In the genomic region with DNA sequence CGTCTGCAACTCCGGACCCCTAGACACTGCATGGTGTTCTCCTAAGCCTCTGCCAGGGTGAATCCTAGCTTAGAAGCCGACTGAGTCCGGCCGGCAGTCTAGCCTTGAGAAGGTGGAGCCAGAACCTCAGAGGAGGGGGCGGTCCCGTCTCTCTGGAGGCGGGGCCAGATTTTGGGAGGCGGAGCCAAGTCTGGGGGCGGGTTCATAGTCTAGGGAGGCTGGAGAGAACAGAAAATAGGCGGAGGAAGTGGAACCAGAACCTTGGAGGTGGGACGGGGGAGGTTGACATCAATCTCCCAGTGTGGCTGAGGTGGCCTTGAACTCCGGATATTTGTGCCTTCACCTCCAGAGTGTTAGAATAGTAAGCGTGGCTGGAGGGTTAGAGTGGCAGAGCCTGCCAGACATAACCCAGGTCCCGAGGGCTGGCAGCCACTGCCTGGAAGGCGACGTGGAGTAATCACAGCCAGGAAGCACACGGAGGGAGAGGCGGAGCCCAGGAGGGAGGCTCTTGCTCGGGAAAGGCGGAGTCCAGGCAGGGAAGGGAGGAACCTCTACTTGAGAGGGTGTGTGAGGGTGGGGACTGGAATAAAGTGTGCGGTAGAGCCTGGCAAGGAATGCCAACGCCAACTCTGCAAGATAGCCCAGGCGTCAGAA, we compare ENCODE assay signal across 8 mouse cellular contexts. TPM values are rescaled to one million over a fixed set of nuclear protein-coding genes. Genes with fewer than 3 reads are reported as not detected.
DNase-seq lines count a peak whose midpoint lies in the region; ATAC-seq lines count a peak whose summit lies in the region.

No protein-coding gene starts in this region.

- no peaks in the 10 kb centered on the region for H3K9me3 ChIP-seq in embryonic facial prominence, embryonic 11.5 days (replicated peaks; ENCODE audit: control insufficient read depth, low read length)
- H3K9me3 ChIP-seq in limb, embryonic 10.5 days (replicated peaks) = no peaks in the 10 kb centered on the region
- no peaks in the 10 kb centered on the region for H3K9me3 ChIP-seq in midbrain, embryonic 11.5 days (ENCODE audit: control insufficient read depth, low read length)

- H3K4me2 ChIP-seq in embryonic facial prominence, embryonic 11.5 days (ENCODE audit: low read depth, low read length) = peak overlapping the region; percentile 44
- H3K4me2 ChIP-seq in midbrain, embryonic 11.5 days = peak overlapping the region; percentile 45

- no peaks in the 10 kb centered on the region for H3K4me1 ChIP-seq in embryonic facial prominence, embryonic 11.5 days (ENCODE audit: control insufficient read depth, insufficient read depth, low read length)
- H3K4me1 ChIP-seq in limb, embryonic 10.5 days = peaks cover 60% of the 10 kb centered on the region
- peaks cover 11% of the 10 kb centered on the region for H3K4me1 ChIP-seq in midbrain, embryonic 11.5 days (ENCODE audit: control insufficient read depth, insufficient read depth, low read length)

- H3K4me3 ChIP-seq in embryonic facial prominence, embryonic 11.5 days (ENCODE audit: low read depth, low read length) = peak overlapping the region; percentile 27
- peak overlapping the region; percentile 52 for H3K4me3 ChIP-seq in limb, embryonic 10.5 days
- H3K4me3 ChIP-seq in midbrain, embryonic 11.5 days (ENCODE audit: low read depth, low read length) = peak overlapping the region; percentile 23; the same call in 1 of the 2 replicates

- under 1% methylated on average over 23 of the region's 24 CpGs for WGBS in embryonic facial prominence, embryonic 11.5 days
- under 1% methylated on average over 24 of the region's 24 CpGs for WGBS in limb, embryonic 10.5 days
- 1% methylated on average over 24 of the region's 24 CpGs for WGBS in midbrain, embryonic 11.5 days

- peak; percentile 69 for ATAC-seq in embryonic facial prominence, embryonic 11.5 days (replicated peaks; ENCODE audit: insufficient number of reproducible peaks, low FRiP score, low TSS enrichment, low read depth)
- ATAC-seq in midbrain, embryonic 11.5 days (ENCODE audit: low FRiP score) = peak; percentile 67

- peak; percentile 97 for DNase-seq in adrenal gland, postnatal 14 days
- DNase-seq in embryonic facial prominence, embryonic 11.5 days (ENCODE audit: low spot score) = peak; percentile 89
- DNase-seq in heart, adult 18-20 months = peak; percentile 92
- peak; percentile 96 for DNase-seq in kidney, adult 11 months
- DNase-seq in limb, embryonic 10.5 days (ENCODE audit: low spot score) = peak; percentile 87
- peak; percentile 99 for DNase-seq in midbrain, embryonic 11.5 days (ENCODE audit: low spot score, missing footprints)
- peak; percentile 58 to 62 for DNase-seq in right cerebral cortex, postnatal 36 days (ENCODE audit: low spot score in 2 of 2)
- peak; percentile 93 to 96 for DNase-seq in urinary bladder, postnatal 4 days (ENCODE audit: low spot score in 2 of 2)

- no peak overlapping the region for H3K27ac ChIP-seq in embryonic facial prominence, embryonic 11.5 days (replicated peaks; ENCODE audit: low read depth, low read length)
- H3K27ac ChIP-seq in limb, embryonic 10.5 days = peak overlapping the region; percentile 82
- no peak overlapping the region for H3K27ac ChIP-seq in midbrain, embryonic 11.5 days (ENCODE audit: low read depth, low read length)

- no peaks in the 10 kb centered on the region for H3K36me3 ChIP-seq in embryonic facial prominence, embryonic 11.5 days (replicated peaks; ENCODE audit: control insufficient read depth, insufficient read depth, low read depth, low read length)
- no peaks in the 10 kb centered on the region for H3K36me3 ChIP-seq in limb, embryonic 10.5 days
- H3K36me3 ChIP-seq in midbrain, embryonic 11.5 days (ENCODE audit: control insufficient read depth, insufficient read depth, low read length) = no peaks in the 10 kb centered on the region

- H3K9ac ChIP-seq in embryonic facial prominence, embryonic 11.5 days (replicated peaks; ENCODE audit: low read length) = peak overlapping the region; percentile 46; the same call in 1 of the 2 replicates
- H3K9ac ChIP-seq in midbrain, embryonic 11.5 days (ENCODE audit: low read length) = peak overlapping the region; percentile 38; the same call in 1 of the 2 replicates

- H3K27me3 ChIP-seq in embryonic facial prominence, embryonic 11.5 days (ENCODE audit: control insufficient read depth, insufficient read depth, low read length) = no peaks in the 10 kb centered on the region
- H3K27me3 ChIP-seq in limb, embryonic 10.5 days (ENCODE audit: low read depth, poor library complexity, severe bottlenecking) = peaks cover 38% of the 10 kb centered on the region
- peaks cover 16% of the 10 kb centered on the region for H3K27me3 ChIP-seq in midbrain, embryonic 11.5 days (ENCODE audit: control insufficient read depth, insufficient read depth, low read length)

RNA-seq across cellular contexts. Expression of gene Plcd1, which starts 5.0 kb away (rescaled TPM):
- total RNA-seq in adrenal gland, postnatal 14 days (2021) = 11.8 and 13.6 TPM in 2 replicates
- polyA plus RNA-seq in embryonic facial prominence, embryonic 11.5 days (2014; fragmentation: Nextera tagmentation; extraction: Ambion mirVana) = 20.1 and 21.5 TPM in 2 replicates
- total RNA-seq in heart, adult 18-20 months (2021) = 10 to 100 TPM; 14.1 to 16.5 TPM
- 11.2 and 14.3 TPM in 2 replicates for polyA plus RNA-seq in limb, embryonic 10.5 days (2016; fragmentation: Nextera tagmentation; extraction: Ambion mirVana)
- polyA plus RNA-seq in midbrain, embryonic 11.5 days (2014; fragmentation: Nextera tagmentation; extraction: Ambion mirVana) = 24.2 and 25.8 TPM in 2 replicates

RNA-seq across cellular contexts. Expression of gene Dlec1, which starts 14.0 kb away (rescaled TPM):
- total RNA-seq in adrenal gland, postnatal 14 days (2021) = 1.5 and 1.7 TPM in 2 replicates
- polyA plus RNA-seq in embryonic facial prominence, embryonic 11.5 days (2014; fragmentation: Nextera tagmentation; extraction: Ambion mirVana) = 0.69 and 1.5 TPM in 2 replicates
- under 1 TPM in 1 of 2 experiments, not detected in 1; 0.64 TPM for total RNA-seq in heart, adult 18-20 months (2021)
- polyA plus RNA-seq in limb, embryonic 10.5 days (2016; fragmentation: Nextera tagmentation; extraction: Ambion mirVana) = 0.63 and 1.0 TPM in 2 replicates
- polyA plus RNA-seq in midbrain, embryonic 11.5 days (2014; fragmentation: Nextera tagmentation; extraction: Ambion mirVana) = 0.51 and 0.65 TPM in 2 replicates

RNA-seq across cellular contexts. Expression of gene Vill, which starts 35.7 kb away (rescaled TPM):
- 2.2 and 2.3 TPM in 2 replicates for total RNA-seq in adrenal gland, postnatal 14 days (2021)
- polyA plus RNA-seq in embryonic facial prominence, embryonic 11.5 days (2014; fragmentation: Nextera tagmentation; extraction: Ambion mirVana) = 15.5 and 19.2 TPM in 2 replicates
- 1 to 10 TPM in 1 of 2 experiments, under 1 TPM in 1; 0.42 to 1.3 TPM for total RNA-seq in heart, adult 18-20 months (2021)
- 19.5 and 26.3 TPM in 2 replicates for polyA plus RNA-seq in limb, embryonic 10.5 days (2016; fragmentation: Nextera tagmentation; extraction: Ambion mirVana)
- 7.8 and 8.3 TPM in 2 replicates for polyA plus RNA-seq in midbrain, embryonic 11.5 days (2014; fragmentation: Nextera tagmentation; extraction: Ambion mirVana)
